20 mouse cellular contexts compared by ENCODE assay signal in genomic region chr16:95886131-95886530, GRCm38 (mm10).
DNase-seq lines count a peak whose midpoint lies in the region; ATAC-seq lines count a peak whose summit lies in the region.
"Had no signal": no experiment of that assay in that cellular context is flagged by ENCODE, and none has a peak within 500 bp of the region (broad histone marks: within the 10 kb centered on the region; RNA-seq: fewer than 3 reads in every experiment).

No protein-coding gene starts in this region.

- no peaks in the 10 kb centered on the region for H3K9me3 ChIP-seq in forebrain, embryonic 12.5 days
- H3K9me3 ChIP-seq: embryonic facial prominence, embryonic 13.5 days; forebrain, embryonic 15.5 days; heart, embryonic 10.5 days had no signal

- H3K4me1 ChIP-seq in forebrain, embryonic 12.5 days: no peaks in the 10 kb centered on the region
- H3K4me1 ChIP-seq: embryonic facial prominence, embryonic 13.5 days; forebrain, embryonic 15.5 days; heart, embryonic 10.5 days; hindbrain, embryonic 10.5 days had no signal

- WGBS in forebrain, embryonic 12.5 days: 83% methylated on average over 1 of the region's 1 CpGs

- no peak overlapping the region for H3K4me2 ChIP-seq in forebrain, embryonic 12.5 days
- H3K4me2 ChIP-seq: embryonic facial prominence, embryonic 13.5 days; forebrain, embryonic 15.5 days; hindbrain, embryonic 14.5 days had no signal

- no peak overlapping the region for H3K4me3 ChIP-seq in forebrain, embryonic 12.5 days (replicated peaks)
- H3K4me3 ChIP-seq: embryonic facial prominence, embryonic 13.5 days; forebrain, embryonic 15.5 days; heart, embryonic 10.5 days; hindbrain, embryonic 10.5 days had no signal

- no peaks in the 10 kb centered on the region for H3K36me3 ChIP-seq in forebrain, embryonic 12.5 days (replicated peaks)
- H3K36me3 ChIP-seq: embryonic facial prominence, embryonic 13.5 days; forebrain, embryonic 15.5 days; heart, embryonic 10.5 days; hindbrain, embryonic 10.5 days had no signal

- H3K27ac ChIP-seq in forebrain, embryonic 12.5 days: no peak overlapping the region
- H3K27ac ChIP-seq: embryonic facial prominence, embryonic 13.5 days; forebrain, embryonic 15.5 days; heart, embryonic 10.5 days; hindbrain, embryonic 10.5 days; hindbrain, embryonic 14.5 days had no signal

- peak; percentile 35 for ATAC-seq in granulocyte monocyte progenitor cell, adult 5-6 weeks (replicated peaks; ENCODE audit: poor library complexity, severe bottlenecking)
- ATAC-seq in forebrain, embryonic 12.5 days (ENCODE audit: low FRiP score): no peak
- ATAC-seq: activated CD4-positive, CD25-positive, alpha-beta regulatory T cell, adult 4 months; forebrain, embryonic 15.5 days; Patski had no signal

- peak; percentile 37 for DNase-seq in heart, adult 11 months
- DNase-seq in heart, postnatal 14 days: no peak
- peak; percentile 68 for DNase-seq in thymus, postnatal 0 days (ENCODE audit: low spot score)
- peak; percentile 30 to 49 for DNase-seq in thymus, postnatal 36 days
- DNase-seq in layer of hippocampus, postnatal 14 days (ENCODE audit: low spot score in 2 of 2): no peak
- DNase-seq in urinary bladder, postnatal 36 days (ENCODE audit: low spot score in 2 of 2): no peak
- DNase-seq: adrenal gland, postnatal 25 days; cerebellum, adult 18-20 months; cerebellum, adult 9-11 months; cerebellum, postnatal 36 days had no signal

- intact Hi-C loops in heart, postnatal 14 days (cut with DNase I): no loop called here

- no peaks in the 10 kb centered on the region for H3K27me3 ChIP-seq in forebrain, embryonic 12.5 days
- H3K27me3 ChIP-seq: CH12.LX; embryonic facial prominence, embryonic 13.5 days; forebrain, embryonic 15.5 days had no signal

- H3K9ac ChIP-seq in forebrain, embryonic 12.5 days: no peak overlapping the region
- H3K9ac ChIP-seq: embryonic facial prominence, embryonic 13.5 days; forebrain, embryonic 15.5 days; hindbrain, embryonic 14.5 days had no signal

Comparison
In these comparisons a context has a peak if more than half of its experiments do, and no peak if none do; other contexts are left out.
1. DNase-seq: peak in heart, adult 11 months (single experiment), thymus, postnatal 0 days (single experiment) and thymus, postnatal 36 days (2 of 2); none in heart, postnatal 14 days (0 of 2), layer of hippocampus, postnatal 14 days (0 of 2) and urinary bladder, postnatal 36 days (0 of 2).